Mouse (Mus musculus): ENCODE measurements around the gene Gm45753. TPM values are rescaled to one million over a fixed set of nuclear protein-coding genes. Genes with fewer than 3 reads are reported as not detected.
A peak's percentile ranks its signal among the peaks of the same experiment; 100 is the strongest.

Gene Gm45753
- total RNA-seq, 2 experiments from 2014 or later = not detected

- DNase-seq = no peak
Observed at GRCm38 (mm10) chr8:45274317-45274716, 33.9 kb downstream of the Gm45753 start.

DNA sequence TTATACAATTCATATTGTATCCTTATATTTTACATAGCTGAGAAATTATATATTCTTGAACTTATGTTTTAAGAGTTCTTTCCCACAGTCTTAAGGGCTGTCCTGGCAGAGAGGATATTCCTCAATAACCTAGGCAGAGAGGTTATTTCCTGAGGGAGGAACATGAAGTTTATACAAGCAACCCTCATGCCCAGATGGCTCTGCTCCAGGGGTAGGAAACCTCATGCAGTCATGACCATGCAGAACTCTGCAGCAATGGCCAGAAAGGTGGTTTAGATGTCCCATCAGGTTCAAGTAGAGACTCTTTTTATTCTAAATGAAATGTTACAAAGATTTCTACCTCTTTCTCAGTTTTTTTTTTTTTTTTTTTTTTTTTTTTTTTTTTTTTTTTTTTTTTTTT is 39.2 kb downstream of the Gm45753 start:
- DNase-seq = no peak

- no peak for DNase-seq
Observed at GRCm38 (mm10) chr8:45268485-45268884, 39.8 kb downstream of the Gm45753 start.

GRCm38 (mm10) chr8:45267611-45268391 is 40.5 kb downstream of the Gm45753 start:
- DNase-seq = peak; percentile 13

DNA sequence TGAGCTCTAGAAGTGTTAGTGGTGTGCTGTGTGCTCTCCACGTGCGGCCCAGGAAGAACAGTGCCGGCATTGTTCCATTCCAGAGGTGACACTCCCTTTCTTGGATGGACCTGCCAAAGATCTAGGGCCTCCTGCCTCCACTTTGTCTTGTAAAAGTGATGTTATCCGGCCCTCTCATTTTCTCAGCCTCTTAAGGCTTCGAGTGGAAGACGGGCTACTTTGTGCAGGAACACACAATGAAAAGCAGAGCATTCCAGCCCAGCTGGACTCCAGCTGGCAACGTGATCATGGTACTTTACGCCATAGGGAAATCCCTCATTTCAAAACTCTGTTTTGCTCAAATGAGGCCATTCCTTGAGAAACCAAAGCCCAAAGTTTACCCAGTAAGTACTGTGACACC is 41.3 kb downstream of the Gm45753 start:
- no peak for DNase-seq

GRCm38 (mm10) chr8:45264918-45265317 is 43.3 kb downstream of the Gm45753 start:
- DNase-seq = no peak

DNA sequence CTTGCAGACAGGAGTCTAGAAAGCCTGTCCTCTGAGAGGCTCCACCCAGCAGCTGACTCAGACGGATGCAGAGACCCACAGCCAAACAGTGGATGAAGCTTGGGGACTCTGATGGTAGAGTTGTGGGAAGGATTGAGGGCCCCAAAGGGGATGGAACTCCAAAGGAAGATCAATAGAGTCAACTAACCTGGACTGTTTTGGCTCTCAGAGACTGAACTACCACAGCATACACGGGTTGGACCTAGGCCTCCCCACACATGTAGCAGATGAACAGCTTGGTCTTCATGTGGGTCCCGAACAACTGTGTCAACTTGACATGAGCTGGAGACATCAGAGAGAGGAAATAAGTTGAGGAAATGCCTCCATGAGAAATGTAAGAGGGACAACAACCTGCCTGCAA is 45.4 kb downstream of the Gm45753 start:
- no peak for DNase-seq

- DNase-seq = no peak
Observed at GRCm38 (mm10) chr8:45261920-45262319, 46.3 kb downstream of the Gm45753 start, which contains the start of gene F11. F11 (minus strand) TSS chr8:45262031.

DNA sequence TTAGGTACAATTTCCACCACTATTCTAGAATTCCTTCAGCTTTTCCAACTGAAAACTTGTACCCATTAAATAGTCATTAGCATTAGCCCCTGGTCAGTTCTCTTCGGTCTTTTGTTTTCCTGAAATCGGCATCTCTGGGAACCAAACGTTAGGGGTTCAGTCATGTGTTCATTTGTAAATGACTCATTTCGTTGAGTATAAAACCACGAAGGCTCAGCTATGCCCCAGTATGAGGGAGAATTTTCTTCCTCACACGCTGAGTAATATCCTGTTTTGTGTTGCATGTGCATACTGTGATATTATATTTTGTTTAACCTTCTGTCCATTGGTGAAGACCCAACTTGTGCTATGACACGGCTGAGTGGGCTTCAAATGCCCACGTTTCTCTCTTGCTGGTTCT is 49.8 kb downstream of the Gm45753 start:
- DNase-seq = no peak

- DNase-seq = no peak
Observed at GRCm38 (mm10) chr8:45255040-45255439, 53.2 kb downstream of the Gm45753 start.

DNA sequence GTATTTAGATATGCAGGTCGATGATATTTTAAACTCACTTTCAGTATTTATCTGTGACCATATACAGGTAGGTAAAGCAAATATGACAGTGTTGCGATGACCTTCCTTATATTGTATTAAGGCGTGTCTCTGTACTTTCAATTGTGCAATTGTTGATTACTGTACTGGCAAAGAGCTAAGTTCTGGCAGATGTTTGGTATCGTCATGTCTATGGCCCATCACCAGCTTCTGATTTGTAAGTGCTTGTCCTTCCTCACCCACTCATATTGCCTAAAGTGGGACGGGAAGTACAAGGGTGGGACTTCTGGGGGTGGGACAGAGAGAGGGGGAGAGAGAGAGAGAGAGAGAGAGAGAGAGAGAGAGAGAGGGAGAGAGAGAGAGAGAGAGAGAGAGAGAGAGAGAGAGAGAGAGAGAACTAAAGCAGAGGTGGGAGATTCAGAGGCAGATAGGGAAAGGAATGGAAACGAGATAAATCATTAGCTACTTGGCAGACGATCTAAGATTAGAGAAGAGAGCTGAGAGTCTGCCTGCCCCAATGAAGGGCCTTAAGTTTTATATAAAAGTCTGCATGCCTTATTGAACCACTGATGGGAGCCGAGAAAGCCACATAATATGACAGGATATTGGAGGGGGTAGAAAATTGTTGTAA is 53.9 kb downstream of the Gm45753 start:
- DNase-seq = no peak

DNA sequence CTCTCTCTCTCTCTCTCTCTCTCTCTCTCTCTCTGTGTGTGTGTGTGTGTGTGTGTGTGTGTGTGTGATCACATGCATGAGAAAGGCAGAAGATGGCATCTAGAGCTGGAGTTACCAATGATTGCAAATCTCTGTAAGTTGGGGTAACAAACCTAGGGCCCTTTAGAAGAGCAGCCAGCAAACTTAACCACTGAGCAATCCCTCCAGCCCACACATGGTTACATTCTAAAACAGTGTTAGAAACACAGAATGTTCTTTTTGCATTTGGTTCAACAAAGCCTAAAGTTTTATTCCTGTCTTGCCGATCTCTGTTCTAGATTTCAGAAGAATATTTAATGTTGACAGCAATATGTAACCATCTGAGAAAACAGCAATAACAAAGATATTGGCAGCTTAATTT is 54.7 kb downstream of the Gm45753 start:
- no peak for DNase-seq

- DNase-seq = no peak
Observed at GRCm38 (mm10) chr8:45253111-45253510, 55.2 kb downstream of the Gm45753 start.

GRCm38 (mm10) chr8:45246307-45246706 is 62.0 kb downstream of the Gm45753 start:
- DNase-seq = no peak

GRCm38 (mm10) chr8:45239363-45239762 is 68.9 kb downstream of the Gm45753 start:
- DNase-seq = no peak

DNA sequence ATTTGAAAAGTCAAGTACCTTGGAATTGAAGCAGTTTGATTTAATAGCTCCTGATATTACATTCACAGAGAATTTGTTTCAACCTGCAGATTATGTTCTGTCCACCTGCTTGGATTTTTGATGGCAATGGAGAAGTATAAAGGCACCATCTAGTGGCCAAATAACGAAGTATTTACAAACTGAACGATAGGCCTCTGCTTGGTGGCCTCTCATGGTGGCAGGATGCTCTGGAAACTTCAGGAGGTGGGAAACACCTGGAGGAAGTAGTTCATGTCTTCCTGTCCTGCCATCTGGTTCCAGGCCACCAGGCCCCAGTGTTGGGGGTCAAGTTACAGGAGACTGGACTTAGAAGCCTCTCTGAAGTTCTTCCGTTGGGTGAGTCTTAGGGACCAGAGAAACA is 70.0 kb downstream of the Gm45753 start:
- DNase-seq = no peak

DNA sequence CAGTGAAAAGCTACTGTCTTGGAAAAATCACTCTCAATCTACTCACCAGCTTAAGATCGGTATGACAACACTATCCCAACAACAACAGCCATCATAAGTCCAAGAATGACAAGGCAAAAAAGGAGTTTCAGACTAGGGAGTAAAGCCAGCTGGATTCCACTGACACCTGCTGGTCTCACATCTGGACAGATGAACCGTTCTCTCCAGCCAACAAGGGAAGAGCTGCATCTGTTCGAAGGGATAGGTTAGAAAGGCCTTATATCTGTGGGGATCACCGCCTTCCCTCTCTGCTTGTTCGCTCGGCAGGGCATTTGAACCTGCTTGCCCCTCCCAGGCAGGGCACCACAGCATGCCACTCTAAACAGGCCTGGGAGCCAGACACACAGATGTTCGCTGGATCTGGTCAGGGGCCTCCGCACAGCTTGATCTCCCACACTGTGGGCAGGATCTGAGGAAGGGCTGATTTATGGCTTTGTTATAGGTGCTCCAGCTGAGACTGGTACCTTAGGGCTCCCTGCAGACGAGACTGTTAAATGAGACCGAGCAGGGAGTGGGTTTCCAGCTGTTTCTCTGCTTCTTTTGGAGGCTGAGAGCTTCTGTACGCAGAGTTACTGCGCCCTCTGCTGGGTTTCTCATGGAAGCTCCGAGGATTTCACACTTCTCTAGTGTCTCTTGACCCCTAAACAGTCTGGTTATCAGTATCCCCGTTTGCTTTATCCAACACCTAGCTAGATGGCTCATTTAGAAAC is 71.9 kb downstream of the Gm45753 start:
- DNase-seq = peak; percentile 49

- DNase-seq = no peak
Observed at GRCm38 (mm10) chr8:45235228-45235627, 73.0 kb downstream of the Gm45753 start.

DNA sequence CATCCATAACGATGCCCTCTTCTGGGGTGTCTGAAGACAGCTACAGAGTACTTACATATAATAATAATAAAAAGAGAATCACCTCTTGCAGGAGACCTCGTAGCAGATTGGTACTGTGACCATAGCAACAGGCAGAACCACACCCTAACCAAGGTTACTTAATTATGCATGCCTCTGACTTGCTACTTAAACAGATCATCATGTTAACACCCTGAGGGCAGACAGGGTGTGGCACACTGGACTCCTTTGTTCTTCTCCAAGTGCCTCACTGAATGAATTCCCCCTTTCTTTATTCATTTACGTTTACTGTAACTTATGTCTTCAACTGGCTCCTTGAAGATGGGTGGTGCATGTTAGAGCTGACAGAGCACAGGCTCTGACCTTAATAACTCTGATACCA is 75.0 kb downstream of the Gm45753 start:
- DNase-seq = no peak
